Mouse (Mus musculus) neural tube, embryonic 15.5 days (tissue): ENCODE data around the gene Gm20388. TPM values are rescaled to one million over a fixed set of nuclear protein-coding genes. Genes with fewer than 3 reads are reported as not detected.
A peak's percentile ranks its signal among the peaks of the same experiment; 100 is the strongest.

ENCODE experiments used
- ATAC-seq: fragments of 200-750 bp; cut with Nextera tagmentation; 2 replicates; pipeline ENCODE4 v1.8.0; 2017; ENCODE audit warnings: mild to moderate bottlenecking, moderate TSS enrichment, moderate library complexity; ENCODE audit not compliant: low FRiP score
- H3K27ac ChIP-seq: fragments of 300-500 bp; sonication (generic); replicated peaks from 2 replicates; pipeline ENCODE4 v1.5.1; 2015; ENCODE audit warnings: mild to moderate bottlenecking, inconsistent platforms
- H3K27me3 ChIP-seq: fragments of 300-500 bp; sonication (generic); replicated peaks from 2 replicates; pipeline ENCODE4 v1.6.1; 2015; ENCODE audit warnings: inconsistent platforms
- H3K36me3 ChIP-seq: fragments of 300-500 bp; sonication (generic); 2 replicates; pipeline ENCODE4 v1.6.1; 2015; ENCODE audit warnings: inconsistent platforms
- H3K4me1 ChIP-seq: fragments of 300-500 bp; sonication (generic); 2 replicates; pipeline ENCODE4 v1.6.1; 2015; ENCODE audit warnings: inconsistent platforms
- H3K4me2 ChIP-seq: fragments of 300-500 bp; sonication (generic); 2 replicates; pipeline ENCODE4 v1.6.1; 2015; ENCODE audit warnings: inconsistent platforms, mild to moderate bottlenecking, moderate library complexity
- H3K4me3 ChIP-seq: fragments of 300-500 bp; sonication (generic); replicated peaks from 2 replicates; pipeline ENCODE4 v1.5.1; 2015; ENCODE audit warnings: mild to moderate bottlenecking, inconsistent platforms
- H3K9ac ChIP-seq: fragments of 300-500 bp; sonication (generic); replicated peaks from 2 replicates; pipeline ENCODE4 v1.6.1; 2015; ENCODE audit warnings: mild to moderate bottlenecking, inconsistent platforms
- H3K9me3 ChIP-seq: fragments of 300-500 bp; sonication (generic); replicated peaks from 2 replicates; pipeline ENCODE4 v1.6.1; 2016; ENCODE audit warnings: inconsistent platforms
- WGBS: fragments of 180-500 bp; shearing (Covaris S2); methylation state at CpG from one replicate; pipeline ENCODE4 v1.1.7; 2015; ENCODE audit warnings: mixed read lengths; 5-methylcytosine and 5-hydroxymethylcytosine counted together
- polyA plus RNA-seq: library from polyadenylated mRNA; unstranded; fragments of >200 nt; fragmentation: Nextera tagmentation; extraction: Ambion mirVana; gene quantifications from 2 replicates; pipeline ENCODE4 v1.2.1, GENCODE M21; 2015

Gm20388 gene
- polyA plus RNA-seq, 1 experiment from 2014 or later, result not detected

- H3K27me3 ChIP-seq, result peaks cover 8% of the 10 kb centered on the region; the same call in 1 of the 2 replicates
- WGBS, result 79% methylated on average over 9 of the region's 9 CpGs
- H3K4me3 ChIP-seq, result no peak overlapping the region
- no peak overlapping the region for H3K4me2 ChIP-seq
- H3K4me1 ChIP-seq, result peaks cover 4% of the 10 kb centered on the region; the same call in 1 of the 2 replicates
- no peaks in the 10 kb centered on the region for H3K36me3 ChIP-seq
- H3K9ac ChIP-seq, result no peak overlapping the region
- H3K9me3 ChIP-seq, result no peaks in the 10 kb centered on the region
- H3K27ac ChIP-seq, result no peak overlapping the region
- ATAC-seq, result no peak
Measured at GRCm38 (mm10) chr8:120728488-120729160, 818.0 kb downstream of the Gm20388 start.

DNA sequence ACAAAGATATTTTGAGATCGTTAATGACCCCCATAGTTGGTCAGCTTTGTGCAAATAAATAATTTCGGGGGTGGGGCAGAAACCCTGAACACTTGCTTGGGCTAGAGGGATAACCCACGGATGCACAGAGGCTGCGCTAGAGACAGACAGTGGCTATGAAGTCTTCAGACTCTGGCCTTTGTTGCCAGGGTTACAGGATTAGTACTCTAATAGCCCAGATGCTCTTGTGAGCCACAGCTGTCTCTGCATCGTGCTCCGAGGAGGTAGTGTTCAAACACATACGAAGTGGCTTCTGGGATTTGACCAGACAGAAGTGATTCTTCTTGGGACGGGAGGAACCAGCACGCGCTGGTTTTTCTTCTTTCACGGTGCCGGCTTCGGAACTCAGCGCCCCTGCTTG is 820.9 kb downstream of the Gm20388 start:
- H3K4me3 ChIP-seq, result no peak overlapping the region
- H3K36me3 ChIP-seq, result no peaks in the 10 kb centered on the region
- H3K27ac ChIP-seq, result no peak overlapping the region
- WGBS, result 31% methylated on average over 14 of the region's 14 CpGs
- peaks cover 28% of the 10 kb centered on the region for H3K27me3 ChIP-seq
- H3K9ac ChIP-seq, result no peak overlapping the region
- peaks cover 16% of the 10 kb centered on the region for H3K4me1 ChIP-seq
- peak overlapping the region; percentile 30; the same call in 1 of the 2 replicates for H3K4me2 ChIP-seq
- no peaks in the 10 kb centered on the region for H3K9me3 ChIP-seq
- no peak for ATAC-seq

DNA sequence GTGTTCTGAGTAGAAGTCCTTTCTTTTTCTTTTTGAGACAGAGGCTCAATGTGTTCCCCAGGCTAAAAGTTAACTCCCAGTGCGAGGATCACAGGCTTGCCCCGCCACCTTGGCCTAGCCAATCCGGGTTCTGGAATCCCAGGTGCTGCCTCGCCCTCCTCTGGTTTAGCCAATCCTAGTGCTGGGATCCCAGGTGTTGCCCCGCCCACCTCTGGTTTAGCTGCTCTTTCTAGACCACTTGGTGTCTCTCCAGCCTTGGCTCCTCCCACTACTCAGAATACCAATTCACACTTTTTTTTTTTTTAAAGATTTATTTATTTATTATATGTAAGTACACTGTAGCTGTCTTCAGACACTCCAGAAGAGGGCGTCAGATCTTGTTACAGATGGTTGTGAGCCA is 821.4 kb downstream of the Gm20388 start:
- 52% methylated on average over 5 of the region's 6 CpGs for WGBS
- ATAC-seq, result no peak
- Histone ChIP-seq H3K27ac (no peak overlapping the region), H3K4me3 (no peak overlapping the region), H3K36me3 (no peaks in the 10 kb centered on the region), H3K4me2 (0 out of 2 replicates have a peak overlapping the region, but pooled peaks have one; percentile 30), H3K27me3 (peaks cover 32% of the 10 kb centered on the region), H3K9me3 (no peaks in the 10 kb centered on the region), H3K9ac (no peak overlapping the region), H3K4me1 (peaks cover 19% of the 10 kb centered on the region)

GRCm38 (mm10) chr8:120735770-120736481 is 825.3 kb downstream of the Gm20388 start, which contains the start of gene Irf8:
Gene Irf8, plus strand, starts transcription at chr8:120736358.
- under 1% methylated on average over 60 of the region's 62 CpGs for WGBS
- H3K4me2 ChIP-seq, result peak within 1 kb of the TSS; percentile 99
- H3K4me1 ChIP-seq, result peaks cover 19% of the 10 kb centered on the region
- peaks cover 44% of the 10 kb centered on the region for H3K27me3 ChIP-seq
- peak within 1 kb of the TSS; percentile 59 for H3K4me3 ChIP-seq
- H3K9me3 ChIP-seq, result no peaks in the 10 kb centered on the region
- no peaks in the 10 kb centered on the region for H3K36me3 ChIP-seq
- H3K9ac ChIP-seq, result peak within 1 kb of the TSS; percentile 51
- H3K27ac ChIP-seq, result no peak within 1 kb of the TSS
- peak; percentile 91 for ATAC-seq

- Histone ChIP-seq H3K9me3 (no peaks in the 10 kb centered on the region), H3K9ac (peak overlapping the region; percentile 51), H3K36me3 (no peaks in the 10 kb centered on the region), H3K27ac (no peak overlapping the region), H3K27me3 (peaks cover 44% of the 10 kb centered on the region), H3K4me1 (peaks cover 18% of the 10 kb centered on the region), H3K4me3 (peak overlapping the region; percentile 59), H3K4me2 (peak overlapping the region; percentile 99)
- ATAC-seq, result no peak
- under 1% methylated on average over 11 of the region's 11 CpGs for WGBS
Measured at GRCm38 (mm10) chr8:120736486-120736885, 825.8 kb downstream of the Gm20388 start.

DNA sequence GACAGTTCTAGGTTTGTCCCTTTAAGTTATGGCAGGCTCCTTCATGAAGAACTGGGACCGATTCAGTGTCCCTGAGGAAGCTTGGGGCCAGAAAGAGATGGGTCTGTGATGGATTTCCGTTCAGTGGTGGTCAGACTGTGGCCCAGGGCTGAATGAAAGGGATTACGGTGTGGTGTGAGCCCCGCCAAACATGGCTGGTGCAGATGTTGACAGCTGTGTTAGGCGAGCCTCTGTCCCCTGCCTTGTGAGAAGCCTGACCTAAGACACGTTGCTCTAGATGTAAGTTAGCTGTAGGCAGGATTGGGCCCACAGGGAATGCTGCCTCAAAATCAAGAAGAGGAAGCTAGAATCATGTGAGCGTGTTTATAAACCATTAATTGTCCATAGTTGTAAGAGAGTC is 826.5 kb downstream of the Gm20388 start:
- Histone ChIP-seq H3K4me2 (peak overlapping the region; percentile 99; the same call in 1 of the 2 replicates), H3K27me3 (peaks cover 44% of the 10 kb centered on the region), H3K9me3 (no peaks in the 10 kb centered on the region), H3K9ac (no peak overlapping the region), H3K4me3 (peak overlapping the region; percentile 59; the same call in 1 of the 2 replicates), H3K27ac (no peak overlapping the region), H3K36me3 (no peaks in the 10 kb centered on the region), H3K4me1 (peaks cover 15% of the 10 kb centered on the region)
- WGBS, result 63% methylated on average over 7 of the region's 7 CpGs
- ATAC-seq, result no peak

DNA sequence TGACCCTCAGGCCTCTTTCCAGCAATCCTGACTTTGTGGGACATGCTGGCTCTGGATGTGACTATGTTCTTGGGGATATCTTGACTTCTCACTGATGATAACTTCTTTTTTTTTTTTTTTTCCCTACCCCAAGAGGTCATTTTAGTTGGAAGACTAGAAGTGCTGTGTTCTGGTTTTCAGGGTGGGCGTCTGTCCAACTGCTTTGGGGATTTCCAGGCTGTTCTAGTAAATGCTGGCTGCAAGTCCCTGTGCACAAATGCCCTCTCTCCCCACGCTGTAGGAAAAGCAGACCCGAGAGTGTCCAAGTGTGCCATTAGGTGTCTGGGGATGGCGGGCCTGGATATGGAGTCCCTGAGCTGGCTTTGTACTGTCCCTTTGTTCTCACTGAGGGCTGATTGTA is 828.1 kb downstream of the Gm20388 start:
- Histone ChIP-seq H3K4me1 (peaks cover 15% of the 10 kb centered on the region), H3K4me3 (no peak overlapping the region), H3K27ac (no peak overlapping the region), H3K9me3 (no peaks in the 10 kb centered on the region), H3K27me3 (peaks cover 39% of the 10 kb centered on the region), H3K9ac (no peak overlapping the region), H3K4me2 (no peak overlapping the region), H3K36me3 (no peaks in the 10 kb centered on the region)
- WGBS, result 79% methylated on average over 4 of the region's 4 CpGs
- no peak for ATAC-seq

DNA sequence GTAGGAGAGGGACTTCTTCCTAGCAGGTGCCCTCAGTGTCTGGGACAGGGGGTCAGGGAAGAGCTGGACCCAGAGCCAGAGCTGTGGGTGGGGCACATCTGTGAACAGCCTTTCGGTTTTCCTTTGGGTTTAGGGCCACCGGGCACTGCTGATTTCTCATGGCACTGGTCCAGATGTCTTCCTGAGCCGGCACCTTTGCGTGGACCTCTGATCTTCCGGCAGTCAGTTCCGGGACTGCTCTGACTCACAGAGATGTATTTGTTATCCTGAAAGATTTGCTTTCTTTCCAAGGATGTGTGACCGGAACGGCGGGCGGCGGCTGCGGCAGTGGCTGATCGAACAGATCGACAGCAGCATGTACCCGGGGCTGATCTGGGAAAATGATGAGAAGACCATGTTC is 828.9 kb downstream of the Gm20388 start:
- no peak overlapping the region for H3K9ac ChIP-seq
- H3K4me3 ChIP-seq, result no peak overlapping the region
- ATAC-seq, result no peak
- peaks cover 15% of the 10 kb centered on the region for H3K4me1 ChIP-seq
- peaks cover 33% of the 10 kb centered on the region for H3K27me3 ChIP-seq
- H3K4me2 ChIP-seq, result no peak overlapping the region
- H3K36me3 ChIP-seq, result no peaks in the 10 kb centered on the region
- H3K27ac ChIP-seq, result no peak overlapping the region
- no peaks in the 10 kb centered on the region for H3K9me3 ChIP-seq
- 89% methylated on average over 15 of the region's 15 CpGs for WGBS

DNA sequence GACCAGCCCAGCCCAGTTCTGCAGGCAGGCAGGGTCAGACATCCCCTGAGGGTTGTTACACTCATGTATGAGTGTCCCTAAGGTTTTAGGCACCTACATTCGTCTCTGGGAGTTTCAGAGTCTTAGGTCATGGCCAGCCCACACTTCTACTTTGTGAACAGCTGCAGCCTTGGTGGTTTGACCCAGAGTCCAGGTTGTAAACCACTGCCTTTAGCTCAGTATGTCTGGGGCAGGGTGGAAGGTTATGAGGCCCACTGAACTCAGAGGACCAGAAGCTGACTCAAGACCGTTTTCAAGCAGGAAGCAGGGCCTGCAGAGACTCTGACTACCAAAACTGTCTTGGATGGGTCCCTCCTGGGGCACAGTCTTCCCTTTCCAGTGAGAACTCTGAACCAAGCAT is 829.9 kb downstream of the Gm20388 start:
- H3K27me3 ChIP-seq, result peaks cover 23% of the 10 kb centered on the region
- no peak overlapping the region for H3K27ac ChIP-seq
- WGBS, result 77% methylated on average over 2 of the region's 2 CpGs
- no peak overlapping the region for H3K4me2 ChIP-seq
- no peak for ATAC-seq
- peaks cover 12% of the 10 kb centered on the region for H3K4me1 ChIP-seq
- H3K36me3 ChIP-seq, result no peaks in the 10 kb centered on the region
- no peak overlapping the region for H3K4me3 ChIP-seq
- H3K9ac ChIP-seq, result no peak overlapping the region
- no peaks in the 10 kb centered on the region for H3K9me3 ChIP-seq

DNA sequence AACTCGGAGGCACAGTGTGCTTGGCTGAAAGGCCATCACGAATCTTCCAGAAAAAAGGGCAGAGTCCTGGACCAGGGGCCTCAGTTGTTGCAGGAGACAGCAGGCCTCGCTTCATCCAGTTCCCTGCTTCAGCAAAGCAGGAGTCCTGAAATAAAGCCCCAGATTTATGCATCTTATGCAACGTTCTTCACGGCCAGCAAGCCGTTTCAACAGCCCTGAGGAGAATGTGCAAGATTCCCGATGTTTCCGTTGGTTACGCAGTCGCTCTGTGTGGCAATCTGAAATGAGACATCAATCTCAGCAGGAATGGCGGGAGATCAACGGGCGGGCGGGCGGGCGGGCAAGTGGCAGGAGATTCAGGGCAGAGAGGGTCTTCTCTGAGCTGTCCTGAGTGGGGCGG is 830.4 kb downstream of the Gm20388 start:
- Histone ChIP-seq H3K36me3 (no peaks in the 10 kb centered on the region), H3K27ac (no peak overlapping the region), H3K4me1 (peaks cover 8% of the 10 kb centered on the region), H3K4me3 (no peak overlapping the region), H3K9ac (no peak overlapping the region), H3K27me3 (peaks cover 19% of the 10 kb centered on the region), H3K4me2 (no peak overlapping the region), H3K9me3 (no peaks in the 10 kb centered on the region)
- WGBS, result 45% methylated on average over 17 of the region's 17 CpGs
- no peak for ATAC-seq

DNA sequence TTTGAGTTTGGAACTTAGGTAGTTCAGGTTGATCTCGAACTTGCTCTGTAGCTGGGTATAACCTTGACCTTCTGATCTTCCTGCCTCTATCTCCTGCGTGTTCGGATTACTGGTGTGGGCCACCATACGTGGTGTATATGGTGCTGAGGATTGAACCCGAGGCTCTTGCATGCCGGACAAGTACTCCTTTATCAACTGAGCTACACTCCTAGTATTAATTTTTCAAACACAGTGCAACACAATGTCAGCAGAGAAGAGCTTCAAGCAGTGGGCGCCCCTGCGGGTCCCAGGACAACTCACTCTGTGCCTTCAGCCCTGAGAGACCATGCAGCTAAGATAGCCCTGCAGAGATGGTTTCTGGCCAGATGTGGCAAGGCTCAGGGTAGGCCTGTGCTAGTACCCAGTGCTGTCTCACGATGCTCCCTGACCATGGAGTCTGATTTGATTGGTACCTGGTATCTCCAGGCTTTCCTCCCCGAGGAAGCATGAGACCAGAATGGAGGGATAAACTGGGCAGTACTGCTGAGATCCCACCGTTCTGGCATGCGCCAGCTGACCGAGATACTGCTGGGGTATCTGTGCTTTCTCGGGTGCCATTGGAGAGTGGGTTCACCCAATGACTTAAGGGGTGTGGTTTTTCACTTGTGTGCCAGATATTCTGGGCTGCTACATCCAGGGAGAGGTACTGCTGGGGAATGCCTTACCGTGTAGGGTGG is 831.3 kb downstream of the Gm20388 start:
- Histone ChIP-seq H3K9ac (no peak overlapping the region), H3K27me3 (peaks cover 17% of the 10 kb centered on the region), H3K4me3 (no peak overlapping the region), H3K4me2 (no peak overlapping the region), H3K9me3 (no peaks in the 10 kb centered on the region), H3K4me1 (no peaks in the 10 kb centered on the region), H3K36me3 (no peaks in the 10 kb centered on the region), H3K27ac (no peak overlapping the region)
- WGBS, result 96% methylated on average over 15 of the region's 15 CpGs
- no peak for ATAC-seq
